Mouse (Mus musculus): Measurements from ENCODE around the gene Ptpn6.

DNA sequence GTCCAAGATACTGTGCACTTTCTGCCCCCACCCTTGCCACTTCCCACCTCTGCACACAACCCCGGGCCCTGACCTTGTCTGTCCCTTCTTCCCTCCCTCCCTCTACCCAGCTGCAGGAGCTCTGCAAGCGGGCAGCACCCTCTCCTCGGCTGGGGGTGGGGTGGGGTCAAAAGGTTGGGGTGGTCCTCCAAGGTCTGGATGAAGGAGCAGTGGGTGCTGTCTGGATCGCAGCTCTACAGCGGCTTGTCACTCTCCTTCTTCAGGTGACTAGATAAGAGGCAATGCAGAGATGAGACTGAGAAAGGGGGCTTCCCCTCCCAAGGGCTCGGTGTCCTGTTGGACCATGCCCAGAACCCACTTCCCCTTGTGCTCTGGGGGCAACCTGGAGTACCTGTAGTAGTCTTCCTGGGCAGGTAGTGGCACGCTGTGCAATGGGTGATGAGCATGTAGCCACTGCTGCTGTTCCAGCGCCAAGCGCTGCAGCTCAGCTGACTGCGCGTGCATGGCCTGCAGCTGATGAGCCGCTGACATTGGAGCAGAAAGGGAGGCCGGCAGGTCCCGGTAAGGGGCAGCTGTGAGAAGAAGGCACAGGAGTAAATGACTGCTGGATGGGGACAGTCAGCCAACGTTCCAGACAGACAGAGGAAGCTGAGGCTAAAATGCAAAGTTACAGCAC is 4.5 kb upstream of the Ptpn6 start:
- no peak for TF ChIP-seq POLR2A (IDR thresholded peaks at IDR 0.05; ENCODE audit: low read depth, low read length)
- no peak for TF ChIP-seq CTCF (IDR thresholded peaks at IDR 0.05; ENCODE audit: extremely low read depth, insufficient read depth, insufficient read length, insufficient replicate concordance)

All from spleen, adult 2 months (tissue).